Mouse (Mus musculus): ENCODE results near the gene Omp. TPM values are rescaled to one million over a fixed set of nuclear protein-coding genes. Genes with fewer than 3 reads are reported as not detected.

The Omp gene
- polyA plus RNA-seq, 1 experiment from 2014 or later = 0.30 TPM

DNA sequence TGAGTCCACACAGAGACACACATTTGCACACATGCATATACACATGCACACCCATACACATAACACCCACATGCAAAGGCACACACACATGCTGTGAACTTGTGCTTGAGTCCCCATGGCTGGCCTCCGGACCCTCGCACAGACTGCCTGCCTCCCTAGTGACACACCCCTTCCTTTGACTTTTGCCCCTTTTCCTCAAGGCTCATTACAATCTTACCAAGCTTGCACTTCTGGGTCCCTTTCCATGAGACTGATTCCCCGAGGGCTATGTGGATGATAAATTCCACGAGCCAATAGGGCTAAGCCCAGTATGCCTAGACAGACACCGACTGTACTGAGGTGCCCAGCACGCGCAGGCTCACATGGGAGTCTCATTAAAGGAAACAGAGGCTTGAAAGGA is 39.0 kb downstream of the Omp start:
- Histone ChIP-seq H3K4me2 (ENCODE audit: low read length) (no peak overlapping the region), H3K4me3 (ENCODE audit: low read depth, low read length) (no peak overlapping the region), H3K4me1 (ENCODE audit: control insufficient read depth, insufficient read depth, low read length) (peaks cover 7% of the 10 kb centered on the region), H3K9ac (ENCODE audit: low read length) (no peak overlapping the region), H3K27me3 (replicated peaks; ENCODE audit: control insufficient read depth, insufficient read depth, low read length) (peaks cover 3% of the 10 kb centered on the region; the same call in 1 of the 2 replicates), H3K27ac (ENCODE audit: low read depth, low read length) (no peak overlapping the region), H3K36me3 (ENCODE audit: control insufficient read depth, insufficient read depth, low read length) (no peaks in the 10 kb centered on the region), H3K9me3 (replicated peaks; ENCODE audit: control insufficient read depth, low read length) (no peaks in the 10 kb centered on the region)
- ATAC-seq = no peak
- DNase-seq (ENCODE audit: low spot score) = no peak
- 91% methylated on average over 7 of the region's 7 CpGs for WGBS

DNA sequence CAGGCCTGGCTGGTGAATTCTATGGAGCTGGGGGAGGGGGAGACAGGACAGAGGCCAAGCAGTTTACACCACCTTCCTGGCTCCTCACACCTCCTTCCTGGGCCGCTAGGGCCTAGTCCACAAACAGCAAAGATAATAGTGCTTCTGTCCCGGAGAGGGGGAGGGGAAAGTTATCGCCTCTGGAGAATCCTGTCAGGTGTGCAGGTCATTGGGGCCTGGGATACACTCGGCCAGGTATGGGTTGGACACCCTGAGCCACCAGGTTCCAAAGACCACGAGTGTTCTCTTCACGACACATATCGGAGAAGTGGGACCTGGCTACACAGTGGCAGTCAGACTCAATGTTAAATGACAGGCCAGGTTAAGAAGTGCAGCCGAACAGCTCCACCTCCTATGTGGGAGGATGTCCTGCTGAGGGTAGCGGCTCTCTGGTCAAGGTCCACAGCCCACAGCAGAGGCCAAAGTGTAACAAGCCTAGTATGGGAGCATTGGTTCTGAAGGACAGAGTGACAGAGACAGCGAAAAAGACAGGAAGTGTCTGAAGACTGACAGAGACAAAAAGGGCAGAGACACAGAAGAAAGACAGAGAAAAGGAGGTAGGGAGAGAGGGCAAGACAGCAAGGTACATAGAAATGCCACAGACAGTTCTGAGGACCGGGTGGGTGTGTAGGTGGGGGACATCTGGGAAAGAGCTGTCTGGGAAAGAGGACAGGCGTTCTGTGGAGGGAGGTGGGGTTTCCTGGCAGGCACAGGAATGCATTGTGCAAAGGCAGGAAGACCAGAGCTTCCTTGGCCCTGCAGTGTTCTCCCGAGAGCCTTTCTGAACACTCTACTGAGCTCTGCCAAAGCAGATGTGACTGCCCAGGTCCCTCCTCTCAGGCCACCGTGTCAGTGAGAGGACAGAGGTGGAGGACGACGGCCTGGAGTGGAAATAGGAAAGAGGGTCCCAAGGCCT is 40.5 kb downstream of the Omp start:
- H3K9ac ChIP-seq (ENCODE audit: low read length) = peak overlapping the region; percentile 17; the same call in 1 of the 2 replicates
- no peaks in the 10 kb centered on the region for H3K9me3 ChIP-seq (replicated peaks; ENCODE audit: control insufficient read depth, low read length)
- H3K4me1 ChIP-seq (ENCODE audit: control insufficient read depth, insufficient read depth, low read length) = peaks cover 5% of the 10 kb centered on the region; the same call in 1 of the 2 replicates
- H3K4me3 ChIP-seq (ENCODE audit: low read depth, low read length) = no peak overlapping the region
- 70% methylated on average over 16 of the region's 16 CpGs for WGBS
- no peak overlapping the region for H3K27ac ChIP-seq (ENCODE audit: low read depth, low read length)
- no peaks in the 10 kb centered on the region for H3K27me3 ChIP-seq (replicated peaks; ENCODE audit: control insufficient read depth, insufficient read depth, low read length)
- H3K36me3 ChIP-seq (ENCODE audit: control insufficient read depth, insufficient read depth, low read length) = no peaks in the 10 kb centered on the region
- H3K4me2 ChIP-seq (ENCODE audit: low read length) = no peak overlapping the region
- no peak for DNase-seq (ENCODE audit: low spot score)
- no peak for ATAC-seq

DNA sequence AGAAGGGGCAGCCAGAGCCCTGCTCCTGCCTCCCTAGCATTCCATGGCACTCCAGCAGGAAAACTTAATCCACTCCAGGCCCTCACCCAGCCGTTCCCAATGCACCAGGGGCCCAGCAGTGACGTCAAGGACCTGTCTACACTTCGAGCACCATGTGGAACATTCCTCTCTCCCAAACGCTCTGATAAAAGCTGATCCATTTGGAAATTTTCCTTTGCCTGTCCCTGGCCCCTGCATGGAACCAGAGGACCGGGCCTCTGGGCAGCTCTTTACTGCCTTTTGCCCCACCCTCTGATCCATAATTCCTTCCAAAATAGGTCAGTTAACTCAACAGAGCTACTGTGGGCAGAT is 41.4 kb downstream of the Omp start:
- Histone ChIP-seq H3K9me3 (replicated peaks; ENCODE audit: control insufficient read depth, low read length) (no peaks in the 10 kb centered on the region), H3K4me3 (ENCODE audit: low read depth, low read length) (no peak overlapping the region), H3K9ac (ENCODE audit: low read length) (no peak overlapping the region), H3K36me3 (ENCODE audit: control insufficient read depth, insufficient read depth, low read length) (no peaks in the 10 kb centered on the region), H3K27ac (ENCODE audit: low read depth, low read length) (no peak overlapping the region), H3K4me2 (ENCODE audit: low read length) (no peak overlapping the region), H3K27me3 (replicated peaks; ENCODE audit: control insufficient read depth, insufficient read depth, low read length) (no peaks in the 10 kb centered on the region), H3K4me1 (ENCODE audit: control insufficient read depth, insufficient read depth, low read length) (peaks cover 5% of the 10 kb centered on the region; the same call in 1 of the 2 replicates)
- DNase-seq (ENCODE audit: low spot score) (no peak), ATAC-seq (no peak)
- 82% methylated on average over 5 of the region's 5 CpGs for WGBS

- WGBS = 17% methylated on average over 21 of the region's 26 CpGs
- peak; percentile 92 for DNase-seq (ENCODE audit: low spot score)
- H3K4me1 ChIP-seq (ENCODE audit: control insufficient read depth, insufficient read depth, low read length) = peaks cover 5% of the 10 kb centered on the region; the same call in 1 of the 2 replicates
- no peaks in the 10 kb centered on the region for H3K36me3 ChIP-seq (ENCODE audit: control insufficient read depth, insufficient read depth, low read length)
- peak overlapping the region; percentile 21 for H3K4me3 ChIP-seq (ENCODE audit: low read depth, low read length)
- H3K27me3 ChIP-seq (replicated peaks; ENCODE audit: control insufficient read depth, insufficient read depth, low read length) = no peaks in the 10 kb centered on the region
- no peaks in the 10 kb centered on the region for H3K9me3 ChIP-seq (replicated peaks; ENCODE audit: control insufficient read depth, low read length)
- H3K4me2 ChIP-seq (ENCODE audit: low read length) = peak overlapping the region; percentile 54
- ATAC-seq = peak; percentile 80
- H3K27ac ChIP-seq (ENCODE audit: low read depth, low read length) = peak overlapping the region; percentile 63; the same call in 1 of the 2 replicates
- peak overlapping the region; percentile 62 for H3K9ac ChIP-seq (ENCODE audit: low read length)
Measured at GRCm38 (mm10) chr7:98103002-98103941, 42.0 kb downstream of the Omp start.

GRCm38 (mm10) chr7:98102488-98102887 is 42.8 kb downstream of the Omp start:
- WGBS = 95% methylated on average over 11 of the region's 11 CpGs
- peaks cover 5% of the 10 kb centered on the region; the same call in 1 of the 2 replicates for H3K4me1 ChIP-seq (ENCODE audit: control insufficient read depth, insufficient read depth, low read length)
- ATAC-seq = peak; percentile 26
- no peaks in the 10 kb centered on the region for H3K27me3 ChIP-seq (replicated peaks; ENCODE audit: control insufficient read depth, insufficient read depth, low read length)
- DNase-seq (ENCODE audit: low spot score) = no peak
- peak overlapping the region; percentile 54 for H3K4me2 ChIP-seq (ENCODE audit: low read length)
- H3K9ac ChIP-seq (ENCODE audit: low read length) = peak overlapping the region; percentile 62
- H3K27ac ChIP-seq (ENCODE audit: low read depth, low read length) = peak overlapping the region; percentile 63; the same call in 1 of the 2 replicates
- peaks cover 2% of the 10 kb centered on the region for H3K36me3 ChIP-seq (ENCODE audit: control insufficient read depth, insufficient read depth, low read length)
- H3K4me3 ChIP-seq (ENCODE audit: low read depth, low read length) = peak overlapping the region; percentile 21; the same call in 1 of the 2 replicates
- no peaks in the 10 kb centered on the region for H3K9me3 ChIP-seq (replicated peaks; ENCODE audit: control insufficient read depth, low read length)

GRCm38 (mm10) chr7:98097557-98097956 is 47.7 kb downstream of the Omp start:
- Histone ChIP-seq H3K4me2 (ENCODE audit: low read length) (no peak overlapping the region), H3K4me1 (ENCODE audit: control insufficient read depth, insufficient read depth, low read length) (peaks cover 1% of the 10 kb centered on the region; the same call in 1 of the 2 replicates), H3K27me3 (replicated peaks; ENCODE audit: control insufficient read depth, insufficient read depth, low read length) (no peaks in the 10 kb centered on the region), H3K9ac (ENCODE audit: low read length) (no peak overlapping the region), H3K9me3 (replicated peaks; ENCODE audit: control insufficient read depth, low read length) (no peaks in the 10 kb centered on the region), H3K4me3 (ENCODE audit: low read depth, low read length) (no peak overlapping the region), H3K27ac (ENCODE audit: low read depth, low read length) (no peak overlapping the region), H3K36me3 (ENCODE audit: control insufficient read depth, insufficient read depth, low read length) (peaks cover 11% of the 10 kb centered on the region)
- ATAC-seq (no peak), DNase-seq (ENCODE audit: low spot score) (no peak)
- 94% methylated on average over 8 of the region's 8 CpGs for WGBS

DNA sequence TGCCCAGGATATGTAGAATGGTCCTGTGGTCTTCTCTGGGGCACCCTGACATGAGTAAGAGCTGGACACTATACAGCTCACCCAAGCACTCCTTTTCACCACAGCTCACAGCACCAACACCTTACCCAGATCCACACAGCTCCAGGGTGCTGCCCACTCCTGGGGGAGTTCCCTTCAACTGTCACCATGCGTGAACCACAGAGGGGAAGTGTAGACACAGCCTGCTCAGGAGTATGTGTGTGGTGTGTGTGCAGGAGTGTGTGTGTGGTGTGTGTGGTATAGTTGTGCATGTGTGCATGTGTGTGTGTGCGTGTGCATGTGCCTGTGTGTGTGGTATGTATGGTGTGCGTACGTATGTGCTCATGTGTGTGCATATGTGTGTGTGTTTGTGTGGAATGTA is 49.5 kb downstream of the Omp start:
- no peak overlapping the region for H3K27ac ChIP-seq (ENCODE audit: low read depth, low read length)
- no peaks in the 10 kb centered on the region for H3K4me1 ChIP-seq (ENCODE audit: control insufficient read depth, insufficient read depth, low read length)
- H3K36me3 ChIP-seq (ENCODE audit: control insufficient read depth, insufficient read depth, low read length) = peaks cover 11% of the 10 kb centered on the region
- no peaks in the 10 kb centered on the region for H3K27me3 ChIP-seq (replicated peaks; ENCODE audit: control insufficient read depth, insufficient read depth, low read length)
- H3K4me3 ChIP-seq (ENCODE audit: low read depth, low read length) = no peak overlapping the region
- no peak for DNase-seq (ENCODE audit: low spot score)
- no peak overlapping the region for H3K4me2 ChIP-seq (ENCODE audit: low read length)
- no peaks in the 10 kb centered on the region for H3K9me3 ChIP-seq (replicated peaks; ENCODE audit: control insufficient read depth, low read length)
- H3K9ac ChIP-seq (ENCODE audit: low read length) = no peak overlapping the region
- ATAC-seq = no peak
- 94% methylated on average over 4 of the region's 4 CpGs for WGBS
